ENCODE assay signal across 8 mouse cellular contexts in the genomic region with DNA sequence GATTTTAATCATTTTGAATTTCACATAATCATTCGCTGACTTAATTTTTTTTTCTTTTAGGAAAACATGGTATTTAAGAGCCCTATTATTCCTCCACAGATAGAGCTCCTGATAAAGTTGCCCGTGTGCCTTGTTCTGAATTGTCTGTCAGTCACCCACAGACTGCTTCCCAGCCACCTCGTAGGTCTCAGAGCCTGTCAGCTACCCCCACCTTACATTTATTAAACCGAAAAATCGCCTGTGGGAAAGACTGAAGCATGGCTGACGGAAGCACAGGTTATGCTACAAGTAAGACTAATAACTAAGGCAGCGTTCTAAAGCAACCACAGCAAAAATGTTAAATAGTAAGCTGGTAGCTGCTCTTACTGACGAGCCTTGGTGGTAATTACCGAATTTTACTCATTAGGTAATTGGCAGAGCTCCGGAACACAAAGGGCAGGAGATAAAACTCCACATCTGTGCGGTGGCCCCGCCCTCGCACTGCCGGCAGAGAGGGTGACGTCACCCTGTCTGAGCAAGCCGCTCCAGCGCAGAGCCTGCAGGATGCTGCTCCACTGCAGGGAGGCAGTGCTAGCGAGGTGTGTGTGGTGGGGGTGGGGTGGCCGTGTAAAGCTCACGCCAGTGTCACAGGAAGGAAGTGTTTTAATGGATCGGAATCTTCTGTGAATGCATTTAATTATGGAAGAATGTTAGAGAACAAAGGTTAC.
DNase-seq lines count a peak whose midpoint lies in the region; ATAC-seq and TF ChIP-seq lines count a peak whose summit lies in the region.

No protein-coding gene starts in this region.

- H3K27ac ChIP-seq in bone marrow, adult 2 months (ENCODE audit: control insufficient read depth, insufficient read depth, low read depth, low read length, poor library complexity) = no peak overlapping the region
- H3K27ac ChIP-seq in embryonic facial prominence, embryonic 15.5 days (replicated peaks) = peak overlapping the region; percentile 44; the same call in 1 of the 2 replicates
- H3K27ac ChIP-seq in liver, adult 2 months (replicated peaks; ENCODE audit: insufficient read depth, low read depth, low read length) = no peak overlapping the region
- H3K27ac ChIP-seq in stomach, embryonic 15.5 days = no peak overlapping the region

- H3K36me3 ChIP-seq in C2C12 (ENCODE audit: control insufficient read depth, insufficient read depth) = peaks cover 6% of the 10 kb centered on the region
- no peaks in the 10 kb centered on the region for H3K36me3 ChIP-seq in embryonic facial prominence, embryonic 15.5 days
- H3K36me3 ChIP-seq in liver, adult 2 months (ENCODE audit: control insufficient read depth, insufficient read depth, low read length) = no peaks in the 10 kb centered on the region
- no peaks in the 10 kb centered on the region for H3K36me3 ChIP-seq in stomach, embryonic 15.5 days

- no peaks in the 10 kb centered on the region for H3K9me3 ChIP-seq in embryonic facial prominence, embryonic 15.5 days (replicated peaks)
- no peaks in the 10 kb centered on the region for H3K9me3 ChIP-seq in stomach, embryonic 15.5 days

- no peak for TF ChIP-seq CTCF in C2C12 (IDR thresholded peaks at IDR 0.05; ENCODE audit: control insufficient read depth, insufficient read depth, insufficient read length)
- no peak for TF ChIP-seq CTCF in bone marrow, adult 2 months (IDR thresholded peaks at IDR 0.05; ENCODE audit: control insufficient read depth, insufficient read depth, low read length)
- no peak; the same call in 1 of the 2 replicates for TF ChIP-seq CTCF in liver, adult 2 months (IDR thresholded peaks at IDR 0.05; ENCODE audit: low read depth, low read length)

- H3K4me1 ChIP-seq in bone marrow, adult 2 months (ENCODE audit: control insufficient read depth, insufficient read depth, low read length) = peaks cover 8% of the 10 kb centered on the region; the same call in 1 of the 2 replicates
- H3K4me1 ChIP-seq in embryonic facial prominence, embryonic 15.5 days = peaks cover 64% of the 10 kb centered on the region
- peaks cover 13% of the 10 kb centered on the region for H3K4me1 ChIP-seq in liver, adult 2 months (ENCODE audit: control insufficient read depth, insufficient read depth, low read length)
- H3K4me1 ChIP-seq in stomach, embryonic 15.5 days = peaks cover 34% of the 10 kb centered on the region; the same call in 1 of the 2 replicates

- peak overlapping the region; percentile 6; the same call in 1 of the 2 replicates for H3K9ac ChIP-seq in embryonic facial prominence, embryonic 15.5 days
- no peak overlapping the region for H3K9ac ChIP-seq in liver, adult 2 months (ENCODE audit: low read depth, low read length)
- no peak overlapping the region for H3K9ac ChIP-seq in stomach, embryonic 15.5 days

- peaks cover 97% of the 10 kb centered on the region for H3K79me2 ChIP-seq in C2C12 (ENCODE audit: control insufficient read depth, insufficient read depth)
- peaks cover 19% of the 10 kb centered on the region for H3K79me2 ChIP-seq in liver, adult 2 months (ENCODE audit: control insufficient read depth, insufficient read depth, low read length)

- peak overlapping the region; percentile 59 for H3K4me2 ChIP-seq in embryonic facial prominence, embryonic 15.5 days (replicated peaks)
- peak overlapping the region; percentile 47 for H3K4me2 ChIP-seq in stomach, embryonic 15.5 days

- no peaks in the 10 kb centered on the region for H3K27me3 ChIP-seq in C2C12 (ENCODE audit: control insufficient read depth, insufficient read depth, insufficient read length)
- H3K27me3 ChIP-seq in embryonic facial prominence, embryonic 15.5 days = no peaks in the 10 kb centered on the region
- H3K27me3 ChIP-seq in liver, adult 2 months (ENCODE audit: control insufficient read depth, insufficient read depth, low read length) = no peaks in the 10 kb centered on the region
- no peaks in the 10 kb centered on the region for H3K27me3 ChIP-seq in stomach, embryonic 15.5 days (replicated peaks)

- 5% methylated on average over 21 of the region's 21 CpGs for WGBS in bone marrow, adult 2 months
- 5% methylated on average over 21 of the region's 21 CpGs for WGBS in embryonic facial prominence, embryonic 15.5 days
- WGBS in liver, adult 2 months = 9% methylated on average over 21 of the region's 21 CpGs
- 8% methylated on average over 21 of the region's 21 CpGs for WGBS in stomach, embryonic 15.5 days

- peak; percentile 81 to 82 for DNase-seq in heart, adult 9 months (ENCODE audit: low spot score in 2 of 2)
- peak; percentile 87 for DNase-seq in kidney, adult 9 months
- peak; percentile 59 for DNase-seq in liver, adult 2 months (ENCODE audit: extremely low read depth, low read depth, low spot score)

- H3K4me3 ChIP-seq in C2C12 (ENCODE audit: insufficient read depth, poor library complexity, severe bottlenecking) = no peak overlapping the region
- H3K4me3 ChIP-seq in bone marrow, adult 2 months (replicated peaks; ENCODE audit: control insufficient read depth, low read depth, low read length) = peak overlapping the region; percentile 53
- H3K4me3 ChIP-seq in embryonic facial prominence, embryonic 15.5 days (replicated peaks) = peak overlapping the region; percentile 35
- H3K4me3 ChIP-seq in liver, adult 2 months (ENCODE audit: insufficient read depth, low read depth, low read length) = no peak overlapping the region
- peak overlapping the region; percentile 18 for H3K4me3 ChIP-seq in stomach, embryonic 15.5 days (replicated peaks)

- peaks cover 88% of the 10 kb centered on the region for H3K79me3 ChIP-seq in C2C12 (ENCODE audit: low read depth)

- no peak; the same call in 1 of the 2 replicates for TF ChIP-seq POLR2A in bone marrow, adult 2 months (IDR thresholded peaks at IDR 0.05; ENCODE audit: borderline replicate concordance, control insufficient read depth, low read depth, low read length)
- TF ChIP-seq POLR2A in liver, adult 2 months (IDR thresholded peaks at IDR 0.05; ENCODE audit: extremely low read depth, insufficient read depth, low read length) = no peak

- H3ac ChIP-seq in C2C12 (ENCODE audit: control insufficient read depth, insufficient read length, low read depth) = no peak overlapping the region

- peak; percentile 84 for ATAC-seq in embryonic facial prominence, embryonic 15.5 days (ENCODE audit: insufficient number of reproducible peaks, low FRiP score, low TSS enrichment, low read depth)
- peak; percentile 78 for ATAC-seq in monocyte, adult 5-6 weeks (replicated peaks; ENCODE audit: insufficient number of reproducible peaks, low FRiP score, low TSS enrichment, poor library complexity, severe bottlenecking)
- peak; percentile 90 for ATAC-seq in stomach, embryonic 15.5 days (ENCODE audit: insufficient read depth, low FRiP score, low read depth)

TF ChIP-seq in C2C12, 6 proteins besides CTCF, POLR2A, EP300 and RAD21:
- TF ChIP-seq MYOD1 (IDR thresholded peaks at IDR 0.05; ENCODE audit: control insufficient read depth, insufficient read length, low read depth) (peak; percentile 64), USF1 (IDR thresholded peaks at IDR 0.05; ENCODE audit: low read depth) (no peak)

Comparison
In these comparisons a context has a peak if more than half of its experiments do, and no peak if none do; other contexts are left out.
1. H3K4me3 ChIP-seq: peak in bone marrow, adult 2 months (single experiment), embryonic facial prominence, embryonic 15.5 days (single experiment) and stomach, embryonic 15.5 days (single experiment); none in C2C12 (single experiment) and liver, adult 2 months (single experiment).
2. Peak in every context shown above with its lines, with median percentiles within 50 percentile points of each other: ATAC-seq and DNase-seq.